Mouse (Mus musculus) liver, embryonic 15.5 days (tissue): ENCODE data around the gene Gjb3. TPM values are rescaled to one million over a fixed set of nuclear protein-coding genes. Genes with fewer than 3 reads are reported as not detected.
A peak's percentile ranks its signal among the peaks of the same experiment; 100 is the strongest.

Source experiments
- ATAC-seq: fragments of 200-750 bp; cut with Nextera tagmentation; 2 replicates; pipeline ENCODE4 v1.8.0; 2017; ENCODE audit warnings: moderate number of reproducible peaks, mild to moderate bottlenecking, moderate library complexity; ENCODE audit not compliant: insufficient read depth
- H3K27ac ChIP-seq: fragments of 300-500 bp; sonication (generic); replicated peaks from 2 replicates; pipeline ENCODE4 v1.5.1; 2015; ENCODE audit warnings: mild to moderate bottlenecking, inconsistent platforms
- H3K27me3 ChIP-seq: fragments of 300-500 bp; sonication (generic); 2 replicates; pipeline ENCODE4 v1.6.1; 2015; ENCODE audit warnings: mild to moderate bottlenecking, inconsistent platforms
- H3K36me3 ChIP-seq: fragments of 300-500 bp; sonication (generic); replicated peaks from 2 replicates; pipeline ENCODE4 v1.6.1; 2015; ENCODE audit warnings: moderate library complexity, mild to moderate bottlenecking, inconsistent platforms
- H3K4me1 ChIP-seq: fragments of 300-500 bp; sonication (generic); replicated peaks from 2 replicates; pipeline ENCODE4 v1.6.1; 2015; ENCODE audit warnings: inconsistent platforms
- H3K4me2 ChIP-seq: fragments of 300-500 bp; sonication (generic); 2 replicates; pipeline ENCODE4 v1.6.1; 2015; ENCODE audit warnings: moderate library complexity, mild to moderate bottlenecking, inconsistent platforms
- H3K4me3 ChIP-seq: fragments of 300-500 bp; sonication (generic); replicated peaks from 2 replicates; pipeline ENCODE4 v1.5.1; 2015; ENCODE audit warnings: mild to moderate bottlenecking, inconsistent platforms
- H3K9ac ChIP-seq: fragments of 300-500 bp; sonication (generic); 2 replicates; pipeline ENCODE4 v1.6.1; 2015; ENCODE audit warnings: moderate library complexity, mild to moderate bottlenecking, inconsistent platforms
- H3K9me3 ChIP-seq: fragments of 300-500 bp; sonication (generic); replicated peaks from 2 replicates; pipeline ENCODE4 v1.6.1; 2016; ENCODE audit warnings: inconsistent platforms
- WGBS: fragments of 180-500 bp; shearing (Covaris S2); methylation state at CpG from one replicate; pipeline ENCODE4 v1.1.7; 2015; ENCODE audit warnings: mixed read lengths; ENCODE audit not compliant: insufficient replicate concordance; 5-methylcytosine and 5-hydroxymethylcytosine counted together
- polyA plus RNA-seq: library from polyadenylated mRNA; unstranded; fragments of >200 nt; fragmentation: Nextera tagmentation; extraction: Ambion mirVana; gene quantifications from 2 replicates; pipeline ENCODE4 v1.2.1, GENCODE M21; 2015

Gene Gjb3
- polyA plus RNA-seq, 1 experiment from 2014 or later: 0.24 TPM

GRCm38 (mm10) chr4:127334870-127335504 is 4.3 kb upstream of the Gjb3 start:
- Histone ChIP-seq H3K27ac (no peak overlapping the region), H3K4me1 (0 out of 2 replicates have a peak, but pooled peaks cover 4% of the 10 kb centered on the region), H3K36me3 (no peaks in the 10 kb centered on the region), H3K4me2 (no peak overlapping the region), H3K27me3 (peaks cover 17% of the 10 kb centered on the region), H3K4me3 (no peak overlapping the region), H3K9me3 (no peaks in the 10 kb centered on the region), H3K9ac (no peak overlapping the region)
- WGBS: 41% methylated on average over 5 of the region's 5 CpGs
- ATAC-seq: no peak

- Histone ChIP-seq H3K4me1 (0 out of 2 replicates have a peak, but pooled peaks cover 4% of the 10 kb centered on the region), H3K9ac (no peak overlapping the region), H3K36me3 (no peaks in the 10 kb centered on the region), H3K27me3 (peaks cover 42% of the 10 kb centered on the region), H3K4me2 (no peak overlapping the region), H3K9me3 (no peaks in the 10 kb centered on the region), H3K4me3 (no peak overlapping the region), H3K27ac (no peak overlapping the region)
- WGBS: 30% methylated on average over 13 of the region's 13 CpGs
- ATAC-seq: no peak
Measured at GRCm38 (mm10) chr4:127331171-127331570, 527 bp upstream of the Gjb3 start.

GRCm38 (mm10) chr4:127329751-127330150 is 893 bp downstream of the Gjb3 start:
- H3K4me2 ChIP-seq: peak overlapping the region; percentile 23
- no peaks in the 10 kb centered on the region for H3K9me3 ChIP-seq
- peaks cover 45% of the 10 kb centered on the region for H3K27me3 ChIP-seq
- ATAC-seq: no peak
- no peak overlapping the region for H3K27ac ChIP-seq
- H3K36me3 ChIP-seq: no peaks in the 10 kb centered on the region
- no peak overlapping the region for H3K4me3 ChIP-seq
- no peak overlapping the region for H3K9ac ChIP-seq
- 0 out of 2 replicates have a peak, but pooled peaks cover 4% of the 10 kb centered on the region for H3K4me1 ChIP-seq
- 1% methylated on average over 13 of the region's 13 CpGs for WGBS

- WGBS: 16% methylated on average over 3 of the region's 3 CpGs
- Histone ChIP-seq H3K9me3 (no peaks in the 10 kb centered on the region), H3K36me3 (no peaks in the 10 kb centered on the region), H3K9ac (no peak overlapping the region), H3K4me1 (0 out of 2 replicates have a peak, but pooled peaks cover 4% of the 10 kb centered on the region), H3K4me2 (no peak overlapping the region), H3K27ac (no peak overlapping the region), H3K27me3 (peaks cover 45% of the 10 kb centered on the region), H3K4me3 (no peak overlapping the region)
- no peak for ATAC-seq
Measured at GRCm38 (mm10) chr4:127329046-127329445, 1.6 kb downstream of the Gjb3 start.

- no peak for ATAC-seq
- H3K4me3 ChIP-seq: no peak overlapping the region
- WGBS: 31% methylated on average over 7 of the region's 7 CpGs
- no peak overlapping the region for H3K9ac ChIP-seq
- no peak overlapping the region for H3K27ac ChIP-seq
- no peak overlapping the region for H3K4me2 ChIP-seq
- peaks cover 45% of the 10 kb centered on the region for H3K27me3 ChIP-seq
- H3K36me3 ChIP-seq: no peaks in the 10 kb centered on the region
- 0 out of 2 replicates have a peak, but pooled peaks cover 4% of the 10 kb centered on the region for H3K4me1 ChIP-seq
- H3K9me3 ChIP-seq: no peaks in the 10 kb centered on the region
Measured at GRCm38 (mm10) chr4:127328378-127328777, 2.3 kb downstream of the Gjb3 start.

DNA sequence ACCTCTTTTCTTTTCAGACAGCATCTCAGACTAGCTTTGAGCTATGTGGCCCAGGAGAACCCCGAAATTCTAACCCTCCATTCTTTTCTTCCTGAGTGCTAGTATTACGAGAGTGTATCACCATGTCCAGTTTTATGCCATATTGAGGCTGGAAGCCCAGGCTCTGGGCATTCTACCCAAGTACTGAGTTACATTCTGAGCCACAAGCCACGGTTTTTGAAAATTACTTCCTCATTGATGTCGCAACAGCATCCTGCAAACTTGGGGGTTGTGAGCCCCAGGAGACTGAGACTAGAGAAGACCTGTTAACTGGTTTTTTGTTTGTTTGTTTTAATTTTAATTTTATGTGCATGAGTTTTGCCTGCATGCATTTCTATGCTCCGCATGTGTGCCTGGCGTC is 2.9 kb downstream of the Gjb3 start:
- Histone ChIP-seq H3K27ac (no peak overlapping the region), H3K4me1 (0 out of 2 replicates have a peak, but pooled peaks cover 4% of the 10 kb centered on the region), H3K27me3 (peaks cover 45% of the 10 kb centered on the region), H3K4me3 (no peak overlapping the region), H3K4me2 (no peak overlapping the region), H3K36me3 (no peaks in the 10 kb centered on the region), H3K9me3 (no peaks in the 10 kb centered on the region), H3K9ac (no peak overlapping the region)
- 18% methylated on average over 6 of the region's 6 CpGs for WGBS
- no peak for ATAC-seq

DNA sequence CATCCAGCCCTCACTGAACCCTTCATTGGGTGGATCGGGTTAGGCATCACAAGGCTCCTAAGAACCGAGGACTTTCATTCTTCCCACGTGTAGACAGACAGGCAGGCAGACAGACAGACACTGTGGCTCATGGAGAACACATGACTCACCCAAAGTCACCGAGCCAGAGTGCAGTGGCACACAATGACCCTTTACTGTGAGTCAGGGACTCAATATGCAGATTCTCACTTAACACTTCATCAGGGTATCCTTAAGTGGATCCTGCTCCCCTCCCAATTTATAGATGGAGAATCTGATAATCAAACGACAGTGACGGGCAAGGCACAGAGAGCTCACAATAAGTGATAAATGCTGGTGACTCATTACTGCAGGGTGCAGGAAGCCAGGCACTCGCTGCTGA is 3.4 kb downstream of the Gjb3 start:
- H3K9me3 ChIP-seq: no peaks in the 10 kb centered on the region
- no peak overlapping the region for H3K27ac ChIP-seq
- 0 out of 2 replicates have a peak, but pooled peaks cover 4% of the 10 kb centered on the region for H3K4me1 ChIP-seq
- H3K9ac ChIP-seq: no peak overlapping the region
- no peak overlapping the region for H3K4me2 ChIP-seq
- H3K4me3 ChIP-seq: no peak overlapping the region
- 14% methylated on average over 7 of the region's 7 CpGs for WGBS
- ATAC-seq: no peak
- H3K27me3 ChIP-seq: peaks cover 45% of the 10 kb centered on the region
- no peaks in the 10 kb centered on the region for H3K36me3 ChIP-seq

DNA sequence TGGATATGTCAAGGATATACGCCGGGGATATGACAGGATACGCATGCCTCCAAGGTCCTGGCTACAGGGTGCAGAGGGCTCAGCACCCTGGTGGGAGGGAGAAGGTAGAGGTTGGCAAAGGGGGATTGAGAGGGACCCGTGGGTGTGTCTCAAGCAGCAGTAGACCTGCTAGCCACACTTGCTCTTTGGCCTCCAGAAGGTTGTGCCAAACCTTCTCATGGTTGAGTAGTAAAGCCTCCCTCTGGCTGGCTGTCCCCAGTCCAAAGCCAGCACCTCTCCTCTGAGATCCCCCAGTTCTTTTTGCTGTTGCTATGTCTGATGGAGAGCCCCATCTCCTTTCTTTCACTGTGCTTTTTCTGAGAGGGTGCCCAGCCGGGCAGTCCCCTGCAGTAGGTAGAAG is 5.4 kb downstream of the Gjb3 start:
- no peak overlapping the region for H3K9ac ChIP-seq
- H3K9me3 ChIP-seq: no peaks in the 10 kb centered on the region
- no peak overlapping the region for H3K27ac ChIP-seq
- 67% methylated on average over 5 of the region's 5 CpGs for WGBS
- H3K4me1 ChIP-seq: 0 out of 2 replicates have a peak, but pooled peaks cover 1% of the 10 kb centered on the region
- H3K4me3 ChIP-seq: no peak overlapping the region
- ATAC-seq: no peak
- no peaks in the 10 kb centered on the region for H3K36me3 ChIP-seq
- H3K27me3 ChIP-seq: peaks cover 31% of the 10 kb centered on the region
- H3K4me2 ChIP-seq: no peak overlapping the region

GRCm38 (mm10) chr4:127324759-127325158 is 5.9 kb downstream of the Gjb3 start:
- WGBS: 7% methylated on average over 6 of the region's 6 CpGs
- peaks cover 26% of the 10 kb centered on the region for H3K27me3 ChIP-seq

GRCm38 (mm10) chr4:127324296-127324695 is 6.3 kb downstream of the Gjb3 start:
- WGBS: 59% methylated on average over 10 of the region's 10 CpGs
- no peak overlapping the region for H3K27ac ChIP-seq
- no peak overlapping the region for H3K4me2 ChIP-seq
- peaks cover 21% of the 10 kb centered on the region for H3K27me3 ChIP-seq
- no peaks in the 10 kb centered on the region for H3K36me3 ChIP-seq
- no peaks in the 10 kb centered on the region for H3K4me1 ChIP-seq
- H3K9me3 ChIP-seq: no peaks in the 10 kb centered on the region
- H3K4me3 ChIP-seq: no peak overlapping the region
- no peak for ATAC-seq
- no peak overlapping the region for H3K9ac ChIP-seq

More at GRCm38 (mm10) chr4:127324759-127325158, 5.9 kb downstream of the Gjb3 start:
- no peak overlapping the region for H3K27ac ChIP-seq
- ATAC-seq: no peak
- H3K9ac ChIP-seq: no peak overlapping the region
- H3K4me2 ChIP-seq: no peak overlapping the region
- no peaks in the 10 kb centered on the region for H3K9me3 ChIP-seq
- no peaks in the 10 kb centered on the region for H3K36me3 ChIP-seq
- H3K4me1 ChIP-seq: no peaks in the 10 kb centered on the region
- no peak overlapping the region for H3K4me3 ChIP-seq

DNA sequence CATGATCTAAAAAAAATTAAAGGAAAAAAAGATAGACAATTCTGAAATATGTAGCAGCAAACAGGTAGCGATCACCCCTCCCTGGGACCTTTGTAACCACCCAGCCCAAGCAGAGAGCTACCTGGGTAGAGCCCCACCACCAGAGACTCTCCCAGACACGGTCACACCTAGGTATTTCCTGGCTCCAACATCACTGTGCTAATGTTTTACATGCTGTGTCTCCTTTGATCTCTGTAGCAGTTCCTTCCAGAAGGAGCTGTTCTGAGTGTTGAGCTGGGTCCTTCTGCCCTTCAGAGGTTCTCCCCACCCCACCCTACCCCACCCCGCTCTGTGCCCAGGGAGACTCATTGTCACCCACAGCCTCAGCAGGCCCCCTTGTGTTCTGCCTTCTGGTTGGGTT is 7.0 kb downstream of the Gjb3 start:
- H3K4me2 ChIP-seq: no peak overlapping the region
- H3K27ac ChIP-seq: no peak overlapping the region
- ATAC-seq: no peak
- H3K9ac ChIP-seq: no peak overlapping the region
- H3K9me3 ChIP-seq: no peaks in the 10 kb centered on the region
- H3K27me3 ChIP-seq: peaks cover 15% of the 10 kb centered on the region; the same call in 1 of the 2 replicates
- H3K36me3 ChIP-seq: no peaks in the 10 kb centered on the region
- H3K4me1 ChIP-seq: no peaks in the 10 kb centered on the region
- 66% methylated on average over 3 of the region's 3 CpGs for WGBS
- no peak overlapping the region for H3K4me3 ChIP-seq

DNA sequence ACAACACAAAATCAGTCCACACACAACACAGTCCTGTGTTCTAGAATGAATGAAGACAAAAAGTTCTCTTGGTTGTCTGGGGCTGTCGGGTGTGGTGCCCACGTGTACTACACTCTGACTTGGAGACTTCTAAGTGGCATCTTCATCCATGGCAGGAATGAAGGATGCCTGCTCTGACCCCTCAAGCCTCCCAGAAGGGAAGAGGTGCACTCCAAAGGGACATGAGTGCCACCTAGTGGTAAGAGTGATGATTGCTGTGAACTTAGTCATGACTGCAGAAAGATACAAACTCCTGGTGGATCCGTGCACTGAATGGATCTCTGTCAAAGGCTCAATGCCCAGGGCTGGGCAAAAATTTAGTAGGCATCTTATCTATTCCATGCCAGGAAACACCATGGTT is 11.0 kb downstream of the Gjb3 start:
- no peak overlapping the region for H3K4me3 ChIP-seq
- no peaks in the 10 kb centered on the region for H3K36me3 ChIP-seq
- no peaks in the 10 kb centered on the region for H3K4me1 ChIP-seq
- 5% methylated on average over 3 of the region's 3 CpGs for WGBS
- no peak for ATAC-seq
- H3K4me2 ChIP-seq: no peak overlapping the region
- H3K9ac ChIP-seq: no peak overlapping the region
- no peak overlapping the region for H3K27ac ChIP-seq
- H3K27me3 ChIP-seq: 0 out of 2 replicates have a peak, but pooled peaks cover 3% of the 10 kb centered on the region
- no peaks in the 10 kb centered on the region for H3K9me3 ChIP-seq
